Mouse (Mus musculus): ENCODE measurements around the gene Trip10.

GRCm38 (mm10) chr17:57201841-57202724, 47.2 kb upstream of the Trip10 start:
- TF ChIP-seq POLR2A (IDR thresholded peaks at IDR 0.05; ENCODE audit: insufficient read depth, low read depth, low read length) (no peak), CTCF (IDR thresholded peaks at IDR 0.05) (no peak), EP300 (IDR thresholded peaks at IDR 0.05; ENCODE audit: insufficient read depth, low read depth, low read length) (no peak)

All from heart, adult 2 months (tissue).